Mouse (Mus musculus): ENCODE data around the gene Rab39.

GRCm38 (mm10) chr9:53691745-53692670, 14.0 kb downstream of the Rab39 start:
- no peak for TF ChIP-seq CTCF (conservative IDR thresholded peaks at IDR 0.05; ENCODE audit: low read length)
- no peak for TF ChIP-seq NANOG (IDR thresholded peaks at IDR 0.05; ENCODE audit: borderline replicate concordance, low read length)
